Mouse (Mus musculus) monocyte, adult 2 months (primary cell): ENCODE measurements around the gene Rapgef1.

Experiments
- DNase-seq, 2 experiments: peaks; one replicate each; pipeline ENCODE4 v3.0.0; 2022; ENCODE audit warnings: low spot score in 2 of 2, low read depth in 1 of 2

The Rapgef1 gene

DNA sequence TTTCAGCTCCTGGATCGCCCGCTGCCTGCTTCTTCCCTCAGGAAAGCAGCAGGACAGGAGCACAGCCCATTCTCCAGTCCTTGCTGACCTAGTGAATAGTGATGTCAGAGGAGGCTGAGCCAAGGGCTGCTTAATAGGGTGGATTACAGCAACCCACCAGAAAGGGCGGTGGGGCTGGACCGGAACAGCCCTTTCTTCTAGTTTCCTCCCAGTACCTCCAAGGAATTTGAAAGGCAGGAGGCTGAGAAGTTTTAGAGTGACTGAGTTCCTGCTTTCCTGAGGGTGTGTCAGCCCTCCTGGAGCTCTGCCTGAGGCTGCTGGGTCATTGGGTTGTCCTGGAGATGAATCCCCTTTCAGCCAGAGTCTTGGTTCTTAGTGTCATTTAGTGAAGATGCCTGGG, 23.9 kb downstream of the Rapgef1 start:
- no peak for DNase-seq

DNA sequence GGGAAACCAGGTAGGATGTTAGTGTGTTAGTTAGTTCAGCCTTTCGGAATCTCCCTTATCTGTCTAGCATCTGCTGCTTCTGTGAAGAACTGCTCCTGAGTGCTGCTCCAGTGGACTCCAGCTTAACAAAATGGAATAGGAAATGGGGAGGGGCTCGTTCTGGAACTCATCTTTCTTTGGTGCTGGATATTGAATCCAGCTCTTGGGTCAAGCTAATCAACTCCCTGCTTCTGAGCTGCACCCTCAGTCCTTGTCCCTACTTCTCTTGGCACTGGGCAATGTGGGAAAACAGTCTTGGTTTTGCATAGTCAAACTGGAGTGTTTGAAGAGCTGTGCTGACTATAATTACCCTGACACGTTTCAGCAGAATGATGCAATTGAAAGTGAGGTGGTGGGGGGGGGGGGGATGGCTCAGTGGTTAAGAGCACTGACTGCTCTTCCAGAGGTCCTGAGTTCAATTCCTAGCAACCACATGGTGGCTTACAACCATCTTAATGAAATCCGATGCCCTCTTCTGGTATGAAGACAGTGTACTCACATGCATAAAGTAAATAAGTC, 25.6 kb downstream of the Rapgef1 start:
- DNase-seq: no peak

DNA sequence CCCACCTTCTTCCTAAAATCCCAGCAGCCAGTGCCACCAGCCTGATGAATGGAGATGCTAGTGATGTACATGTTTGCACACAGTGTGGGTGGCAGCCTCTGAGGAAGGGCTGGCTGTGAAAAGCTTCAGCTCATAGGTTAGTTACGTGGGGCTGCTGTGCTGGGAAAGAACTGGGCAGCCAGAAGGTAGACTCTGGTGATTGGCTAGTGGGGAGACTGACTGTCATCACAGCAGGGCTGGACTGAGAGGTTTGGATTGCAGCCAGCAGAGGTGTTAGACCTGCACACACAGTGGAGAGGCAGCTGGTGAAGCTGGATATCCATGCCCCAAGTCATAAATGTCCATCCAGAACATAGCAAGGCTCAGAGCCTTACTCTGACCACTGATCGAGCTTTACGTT, 27.1 kb downstream of the Rapgef1 start:
- DNase-seq: no peak

DNA sequence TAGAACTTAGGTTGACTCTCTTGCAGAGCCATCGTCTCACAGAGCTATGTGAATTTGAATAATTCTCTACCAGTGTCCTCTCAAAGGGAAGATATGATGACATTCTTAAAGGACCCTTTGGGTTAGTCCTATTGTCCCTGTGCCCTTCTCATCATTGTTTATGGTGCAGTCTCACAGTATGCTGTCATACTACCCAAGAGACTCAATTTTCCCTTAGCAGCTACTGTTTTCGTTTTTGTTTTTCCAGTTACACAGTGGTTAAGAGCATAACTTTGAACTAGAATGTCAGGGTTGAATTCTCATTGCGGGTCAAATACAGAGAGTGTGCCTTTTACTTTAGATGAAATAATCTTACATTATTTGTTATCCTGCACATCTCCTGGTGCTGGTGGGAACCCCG, 27.6 kb downstream of the Rapgef1 start:
- DNase-seq: no peak

DNA sequence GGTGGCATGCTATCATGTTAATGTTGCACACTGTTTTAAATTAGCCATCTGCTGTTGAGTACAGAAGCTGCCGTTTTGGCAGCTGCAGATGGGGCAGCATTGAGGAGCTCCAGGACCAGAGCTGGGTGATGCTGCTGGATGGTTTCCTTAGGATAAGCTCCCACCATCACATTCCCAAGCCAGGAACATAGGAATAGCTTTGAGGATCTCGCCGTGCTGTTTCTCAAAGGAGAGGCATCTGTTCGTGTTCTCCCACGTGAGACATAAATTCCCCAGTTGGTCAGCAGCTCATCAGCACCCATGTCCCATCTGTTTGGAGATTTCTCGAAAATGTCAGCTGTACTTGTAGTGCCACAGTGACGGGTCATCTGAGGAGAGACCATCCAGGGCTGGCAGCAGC, 28.3 kb downstream of the Rapgef1 start:
- no peak for DNase-seq

DNA sequence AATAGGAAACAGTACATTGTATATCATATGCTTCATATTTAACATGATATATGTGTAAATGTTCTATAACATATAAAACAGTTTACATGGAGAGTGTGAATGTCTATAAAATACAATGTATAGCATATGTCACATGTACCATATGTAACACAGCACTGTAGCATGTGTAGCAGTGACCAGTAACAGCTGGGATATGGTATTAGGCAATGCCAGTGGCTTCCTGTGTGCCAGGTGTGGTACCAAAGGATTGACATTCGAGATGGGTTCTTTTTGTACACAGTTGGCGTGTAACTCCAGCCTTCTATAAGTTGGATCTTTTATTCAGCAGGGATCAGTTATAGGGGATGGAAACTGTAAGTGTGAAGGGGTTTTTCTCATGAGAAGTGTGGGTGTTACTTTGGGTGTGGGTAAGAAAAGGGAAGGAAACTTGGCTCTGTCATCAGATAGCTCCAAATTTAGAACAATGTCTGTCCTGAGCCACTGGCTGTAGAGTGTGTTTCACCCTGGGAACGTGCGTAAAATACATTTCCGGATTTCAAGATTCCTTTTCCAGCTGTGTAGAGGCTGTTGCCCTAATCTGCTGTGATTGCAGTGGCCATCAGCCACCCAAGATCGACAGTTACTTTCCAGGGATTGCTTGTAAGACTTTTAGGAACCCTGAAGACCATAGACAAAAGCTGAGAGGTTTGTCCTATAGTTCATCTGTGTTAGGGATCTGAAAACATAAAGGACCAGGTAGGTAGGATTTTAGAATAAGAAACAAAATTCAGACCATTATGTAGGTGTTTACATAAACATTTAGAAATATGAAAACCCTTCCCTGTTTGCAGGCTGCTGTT, 29.7 kb downstream of the Rapgef1 start:
- DNase-seq: peak in 1 of 2 experiments; percentile 32

DNA sequence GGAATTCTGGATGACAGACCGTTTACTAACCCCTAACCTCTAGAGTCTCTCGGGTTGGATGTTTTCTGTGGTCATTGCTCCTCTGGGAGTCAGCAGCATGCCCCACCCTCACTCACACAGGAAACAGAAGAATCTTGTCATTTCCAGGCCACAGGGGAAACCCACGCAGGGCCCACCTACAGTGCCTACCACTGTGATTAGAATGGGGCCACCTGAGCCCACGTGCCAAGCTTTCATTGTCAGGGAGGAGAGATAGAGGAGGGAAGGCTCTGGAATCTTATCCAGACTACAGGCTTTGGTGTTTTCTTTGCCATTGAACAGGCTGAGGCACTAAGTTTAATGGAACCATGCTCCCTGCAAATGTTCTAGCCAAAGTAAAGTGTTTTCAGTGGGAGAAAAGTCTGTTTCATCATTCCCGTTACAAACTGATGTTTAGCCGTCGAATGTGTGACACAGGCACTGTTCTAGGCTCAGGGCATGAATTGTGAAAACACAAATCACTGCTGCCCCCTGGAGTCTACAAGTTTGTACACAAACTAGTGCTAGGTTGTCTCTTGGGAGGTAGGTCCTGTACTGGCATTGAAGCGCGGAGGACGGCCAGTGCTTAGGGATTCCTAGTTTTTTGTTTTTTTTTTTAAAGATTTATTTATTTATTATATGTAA, 30.4 kb downstream of the Rapgef1 start:
- peak in 1 of 2 experiments; percentile 67 for DNase-seq

DNA sequence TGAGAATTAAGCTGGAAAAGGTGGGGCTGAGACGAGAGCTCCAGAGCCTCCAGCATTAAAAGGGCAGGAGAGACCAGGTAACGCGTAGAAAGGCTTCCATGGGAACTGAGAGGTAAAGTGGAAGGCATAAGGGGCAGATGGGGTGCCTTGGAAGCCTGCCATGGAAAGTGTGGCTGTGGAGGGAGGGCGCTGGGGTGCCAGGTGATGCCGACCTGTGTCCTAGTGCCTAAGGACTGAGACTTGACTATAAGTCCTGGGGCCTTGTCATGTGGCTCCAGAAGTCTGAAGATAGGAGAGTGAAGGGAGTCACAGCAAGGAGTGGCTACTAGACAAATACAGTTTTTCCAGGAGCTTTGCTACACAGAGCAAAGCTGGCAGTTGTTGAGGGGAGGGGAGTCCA, 32.4 kb downstream of the Rapgef1 start:
- no peak for DNase-seq

DNA sequence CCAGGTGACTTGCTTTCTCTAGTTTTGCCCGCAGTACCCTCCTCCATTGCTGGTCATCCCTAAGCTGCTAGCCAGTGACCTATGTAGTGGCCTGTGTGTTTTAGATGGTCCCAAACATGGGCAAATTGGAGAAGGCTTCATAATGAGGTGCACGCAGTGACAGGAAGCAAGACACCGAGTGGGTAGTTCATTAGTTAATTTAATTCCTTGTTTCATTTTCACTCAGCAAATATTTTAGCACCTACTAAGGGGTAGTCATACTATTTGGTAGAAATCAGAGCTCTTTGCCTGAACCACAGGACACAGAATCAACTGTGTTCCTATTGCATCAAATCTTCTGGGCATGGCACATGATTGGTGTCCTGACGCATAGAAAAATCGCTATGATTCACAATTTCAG, 35.9 kb downstream of the Rapgef1 start:
- no peak for DNase-seq

DNA sequence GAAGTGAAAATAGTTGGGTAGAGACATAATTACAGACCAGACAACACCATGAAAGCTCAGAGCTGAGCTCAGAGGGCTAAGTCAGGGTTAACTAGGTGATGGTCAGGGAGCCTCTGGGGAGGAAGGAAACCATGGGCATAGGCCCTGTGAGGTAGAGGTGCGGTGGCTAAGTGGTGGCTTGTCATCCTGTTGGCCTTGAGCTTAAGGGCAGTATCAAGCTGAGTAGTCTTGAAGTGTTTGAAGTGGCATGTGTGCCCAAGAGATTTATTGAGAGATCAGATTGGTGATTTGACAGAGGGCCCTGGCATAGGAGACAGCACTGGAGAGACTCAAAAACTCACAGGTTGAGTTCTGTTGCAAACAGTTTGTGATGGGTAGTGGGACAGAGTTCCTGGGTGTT, 36.6 kb downstream of the Rapgef1 start:
- DNase-seq: no peak

DNA sequence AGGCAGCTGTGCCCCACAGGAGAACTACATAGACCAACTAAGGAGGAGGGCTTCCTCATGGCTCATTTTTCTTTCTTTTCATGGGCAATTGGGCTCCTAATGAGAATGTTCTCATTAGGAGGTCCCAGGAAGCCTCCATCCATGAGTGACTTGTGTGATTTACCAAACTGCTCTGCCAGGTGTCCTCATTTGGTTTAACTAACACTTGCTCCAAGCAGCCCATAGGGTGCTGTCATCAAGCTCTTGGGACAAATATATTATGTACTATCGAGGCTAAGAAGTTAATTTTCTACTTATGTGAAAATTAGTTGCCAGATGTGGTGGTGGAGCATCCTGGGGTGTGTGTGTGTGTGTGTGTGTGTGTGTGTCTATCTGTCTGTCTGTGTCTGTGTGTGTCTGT, 37.6 kb downstream of the Rapgef1 start:
- DNase-seq: no peak

DNA sequence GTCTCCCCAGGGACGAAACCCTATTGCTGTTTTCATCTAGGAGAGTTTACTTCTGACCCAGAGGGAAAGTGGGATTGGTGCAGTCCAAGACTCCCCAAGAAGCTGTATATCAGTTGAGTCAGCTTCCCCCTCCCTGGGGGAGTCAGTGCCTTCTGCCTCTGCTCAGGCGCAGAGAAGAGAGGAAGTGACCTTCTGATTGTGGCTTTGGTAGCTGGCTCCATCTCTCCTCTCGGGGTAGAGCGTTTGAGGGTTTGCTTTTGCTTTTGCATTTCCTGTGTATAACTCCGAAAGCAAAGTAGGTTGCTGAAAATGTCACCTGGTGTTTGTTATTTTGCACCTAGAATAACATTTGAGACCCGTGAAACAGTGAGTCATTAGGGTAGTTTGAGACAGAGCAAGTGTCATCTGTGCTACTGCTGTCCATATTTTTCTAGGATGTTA, 42.3 kb downstream of the Rapgef1 start:
- peak in 1 of 2 experiments; percentile 32 for DNase-seq

DNA sequence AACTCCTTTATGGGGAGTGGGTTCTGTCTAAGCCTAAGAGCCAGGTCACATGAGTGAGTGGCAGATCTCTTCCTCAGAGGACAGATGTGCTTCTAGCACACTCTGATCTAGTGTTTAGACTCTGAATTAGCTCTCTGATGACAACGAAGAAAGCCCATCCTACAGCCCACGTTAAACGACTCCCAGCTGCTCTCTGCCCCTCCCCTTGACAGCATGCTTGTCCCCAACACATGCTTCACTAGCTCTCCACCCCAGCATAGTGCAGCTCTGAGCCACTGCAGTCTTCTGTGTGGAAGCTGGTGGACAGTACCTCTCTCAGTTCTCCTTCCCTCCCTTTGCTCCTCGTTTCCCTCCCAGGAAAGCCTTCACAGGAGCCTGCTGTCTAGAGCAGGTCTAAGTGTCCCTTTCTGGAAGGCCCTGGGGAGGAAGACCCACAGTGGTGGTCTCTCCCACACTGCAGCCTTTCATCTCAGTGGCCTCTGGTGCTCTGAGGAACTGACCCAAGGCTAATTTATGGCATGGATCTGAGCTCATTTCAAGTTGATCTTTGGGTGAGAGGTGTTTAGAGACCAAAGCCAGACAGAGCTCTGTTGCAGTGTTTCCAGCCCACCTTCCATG, 43.8 kb downstream of the Rapgef1 start:
- no peak for DNase-seq

DNA sequence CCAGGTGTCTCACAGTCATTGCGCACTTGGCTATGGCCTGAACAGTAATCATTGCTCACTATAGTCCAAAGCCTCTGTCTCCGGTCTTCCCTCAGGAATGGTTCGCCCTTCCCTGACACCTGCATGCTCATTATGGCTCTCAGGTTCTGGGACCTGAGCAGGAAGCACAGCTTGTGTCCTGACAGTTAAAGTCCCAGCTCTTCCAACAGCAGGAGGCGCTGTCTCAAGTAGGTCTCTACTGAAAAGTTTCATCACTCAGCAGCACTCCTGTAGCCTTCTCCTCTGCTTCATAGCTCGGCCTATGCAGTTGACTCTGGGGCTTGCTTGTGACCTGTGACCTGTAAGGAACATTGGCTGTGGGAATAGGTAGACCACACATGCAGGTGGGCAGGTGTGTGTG, 45.9 kb downstream of the Rapgef1 start:
- DNase-seq: no peak

DNA sequence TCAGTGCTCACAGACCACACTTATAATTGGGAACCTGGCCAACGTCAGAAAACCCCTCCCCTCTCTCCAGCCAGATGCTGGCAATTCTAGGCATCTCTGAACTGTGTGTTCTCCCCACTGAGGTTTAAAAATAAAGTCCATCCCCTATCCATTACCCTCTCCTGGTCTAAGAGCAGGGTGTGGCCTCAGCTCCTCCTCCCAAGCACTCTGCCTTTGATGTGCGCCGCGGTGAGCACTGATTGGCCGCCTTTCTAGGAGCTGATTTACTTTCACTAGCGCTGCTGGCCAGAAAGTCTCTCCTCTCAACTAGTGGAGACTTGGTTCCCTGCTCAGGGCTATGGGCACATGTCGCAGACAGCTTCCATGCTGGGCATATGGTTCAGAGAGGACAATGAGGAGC, 47.1 kb downstream of the Rapgef1 start:
- no peak for DNase-seq

DNA sequence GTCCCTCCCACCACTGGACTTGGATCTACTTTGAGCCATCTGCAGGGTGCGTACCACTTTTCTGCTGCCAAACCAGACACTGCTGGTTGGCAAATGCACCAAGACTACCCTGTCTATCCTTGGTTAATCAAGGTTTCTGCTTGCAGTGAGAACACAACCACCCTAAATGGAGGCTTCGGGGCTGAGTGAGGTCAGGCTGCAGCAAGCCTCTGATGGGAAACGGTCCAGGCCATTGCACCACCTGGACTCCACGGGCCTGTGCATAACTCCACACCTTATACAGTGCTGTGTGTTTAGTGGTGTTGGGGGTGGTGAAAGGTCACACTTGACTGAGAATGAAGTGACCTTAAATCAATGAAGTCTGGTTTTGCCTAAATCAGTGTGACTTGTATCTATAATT, 47.6 kb downstream of the Rapgef1 start:
- DNase-seq: no peak

DNA sequence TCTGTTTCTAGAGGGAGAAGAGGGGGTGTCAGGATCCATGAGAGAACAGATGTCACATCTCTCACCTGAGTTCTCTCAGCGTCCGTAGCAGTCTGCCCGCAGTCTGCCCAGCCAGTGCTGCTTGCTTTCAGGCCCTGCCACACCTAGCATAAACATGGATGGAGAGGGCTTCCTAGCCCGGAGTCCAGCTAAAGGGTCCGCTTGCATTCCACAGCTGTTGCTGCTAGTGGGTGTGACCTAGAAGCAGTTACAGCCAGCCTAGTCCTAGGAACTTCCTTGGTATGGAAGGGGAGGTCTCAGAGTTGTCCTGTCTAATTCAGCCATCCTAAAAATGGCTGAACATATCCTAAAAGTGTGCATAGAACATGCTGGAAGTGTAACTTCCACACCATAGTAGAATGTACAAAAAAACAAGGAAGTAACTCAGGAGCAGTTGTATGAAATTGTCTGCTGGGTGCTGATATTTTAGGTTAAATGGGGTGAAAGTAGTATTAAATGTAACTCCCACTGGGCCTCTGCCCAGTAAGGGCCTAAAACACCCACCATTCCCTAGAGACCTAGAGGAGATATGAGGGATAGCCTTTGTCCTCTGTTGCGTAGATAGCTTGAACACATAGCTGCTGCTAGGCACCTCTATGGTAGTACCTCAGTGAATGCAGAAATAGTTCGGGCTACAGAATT, 48.6 kb downstream of the Rapgef1 start:
- no peak for DNase-seq

DNA sequence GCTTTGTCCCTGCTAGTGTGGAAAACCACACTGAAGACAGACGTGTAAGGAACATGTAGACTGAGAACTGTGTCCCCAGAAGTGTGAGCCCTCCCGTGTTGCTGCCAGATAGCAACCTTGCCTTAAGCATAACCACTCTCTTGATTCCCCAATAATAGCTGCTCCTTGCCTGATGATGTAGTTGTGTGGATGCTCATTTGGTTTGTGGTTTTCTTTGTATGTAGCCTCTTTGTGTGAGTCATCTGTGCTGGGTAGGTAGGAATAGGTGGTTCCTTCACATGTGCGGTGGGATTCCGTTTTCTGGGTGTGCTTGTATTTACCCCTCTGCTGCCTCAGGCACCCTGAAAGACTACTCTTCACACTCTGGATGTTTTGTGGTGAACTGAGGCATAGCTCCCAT, 49.4 kb downstream of the Rapgef1 start:
- no peak for DNase-seq

DNA sequence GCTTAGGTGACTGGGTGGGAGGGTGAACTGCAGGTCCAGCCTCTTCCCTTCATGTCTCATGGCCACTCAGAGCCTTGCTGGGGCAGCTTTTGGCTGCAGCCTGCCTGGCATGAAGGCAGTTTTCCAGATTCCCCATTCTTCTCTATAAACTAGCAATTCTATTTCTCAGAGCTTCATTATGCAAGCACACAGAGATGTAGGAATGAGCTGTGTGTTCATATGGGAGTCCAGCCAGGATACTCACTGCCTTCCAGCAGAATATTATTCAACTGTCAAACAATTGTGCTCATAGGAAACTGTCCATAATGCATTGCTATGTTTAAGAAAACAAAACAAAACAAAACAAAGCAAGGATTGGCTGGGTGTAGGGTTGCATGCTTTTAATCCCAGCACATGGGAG, 50.2 kb downstream of the Rapgef1 start:
- no peak for DNase-seq

DNA sequence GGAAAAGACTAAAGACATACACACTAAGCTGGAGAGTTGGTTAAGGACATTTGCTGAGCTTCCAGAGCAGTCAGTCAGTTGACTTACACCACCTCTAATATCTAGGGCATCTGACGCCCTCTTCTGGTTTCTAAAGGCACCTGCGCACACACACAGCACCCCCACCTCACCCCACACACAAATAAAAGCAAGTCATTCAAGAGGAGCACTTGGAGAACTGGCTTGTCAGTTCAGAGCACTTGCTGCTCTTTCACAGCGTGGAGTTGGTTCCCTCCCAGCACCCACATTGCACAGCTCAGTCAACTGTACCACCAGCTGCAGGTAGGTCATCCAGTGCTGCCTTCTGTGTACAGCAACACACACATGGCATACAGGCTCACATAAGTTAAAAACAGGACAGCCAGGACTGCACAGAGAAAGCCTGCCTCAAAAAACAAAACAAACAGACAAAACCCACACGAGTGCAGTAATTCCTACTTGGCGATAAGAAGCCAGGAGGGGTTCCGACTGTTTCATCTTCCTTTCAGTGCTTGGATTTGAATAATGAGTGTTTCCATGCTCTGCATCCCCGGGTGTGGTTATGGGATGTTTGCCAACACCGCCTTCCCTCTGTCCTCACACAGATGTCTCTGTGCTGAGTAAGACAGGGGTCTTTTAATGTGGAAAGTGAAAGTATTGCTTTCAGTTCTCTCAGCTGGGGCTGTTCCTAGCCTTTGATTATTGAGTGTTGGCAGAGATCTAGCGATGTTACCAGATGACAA, 50.9 kb downstream of the Rapgef1 start:
- DNase-seq: peak in 1 of 2 experiments; percentile 28

DNA sequence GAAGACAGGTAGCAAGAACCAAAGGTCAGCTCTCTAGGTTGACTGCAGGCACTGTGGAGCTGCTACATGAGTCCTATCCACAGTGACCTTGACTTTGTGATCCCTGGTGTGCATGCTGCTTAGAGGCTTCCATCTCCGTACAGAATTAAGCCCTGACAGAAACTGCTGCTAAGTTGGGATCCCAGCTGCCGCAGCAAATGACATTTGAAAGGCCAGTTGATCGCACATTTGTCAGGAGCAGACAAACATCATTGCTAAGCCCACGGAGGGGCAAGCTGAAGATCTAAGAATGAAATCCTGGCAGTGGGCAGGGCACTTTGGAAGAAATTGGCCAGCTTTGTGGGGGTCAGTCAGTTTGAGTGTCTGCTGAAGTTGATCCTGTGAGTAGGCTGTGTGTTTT, 51.9 kb downstream of the Rapgef1 start:
- DNase-seq: no peak
